Mouse (Mus musculus) intestine, postnatal 0 days (tissue): ENCODE data around the gene Sun5. TPM values are rescaled to one million over a fixed set of nuclear protein-coding genes. Genes with fewer than 3 reads are reported as not detected.
"Not testable (repeated sequence)": the region's sequence is repeated elsewhere in the genome, so short reads cannot be mapped to it uniquely, and the experiment has no call there.

Experiments
- ATAC-seq: fragments of 200-750 bp; cut with Nextera tagmentation; 2 replicates; pipeline ENCODE4 v1.8.0; 2017; ENCODE audit warnings: mild to moderate bottlenecking, moderate TSS enrichment, moderate library complexity
- H3K27ac ChIP-seq: fragments of 300-500 bp; sonication (generic); 2 replicates; pipeline ENCODE4 v1.5.1; 2014; ENCODE audit warnings: mild to moderate bottlenecking, low read depth, low read length, moderate library complexity
- H3K27me3 ChIP-seq: fragments of 300-500 bp; sonication (generic); replicated peaks from 2 replicates; pipeline ENCODE4 v1.6.1; 2014; ENCODE audit warnings: low read length, mixed read lengths; ENCODE audit not compliant: control insufficient read depth, insufficient read depth
- H3K36me3 ChIP-seq: fragments of 300-500 bp; sonication (generic); 2 replicates; pipeline ENCODE4 v1.6.1; 2014; ENCODE audit warnings: mild to moderate bottlenecking, moderate library complexity; ENCODE audit not compliant: control insufficient read depth, insufficient read depth
- H3K4me1 ChIP-seq: fragments of 300-500 bp; sonication (generic); replicated peaks from 2 replicates; pipeline ENCODE4 v1.6.1; 2014; ENCODE audit warnings: antibody characterized with exemption, low read length, mixed read lengths; ENCODE audit not compliant: control insufficient read depth, insufficient read depth
- H3K4me2 ChIP-seq: fragments of 300-500 bp; sonication (generic); replicated peaks from 2 replicates; pipeline ENCODE4 v1.6.1; 2014; ENCODE audit warnings: low read depth, mild to moderate bottlenecking, moderate library complexity
- H3K4me3 ChIP-seq: fragments of 300-500 bp; sonication (generic); 2 replicates; pipeline ENCODE4 v1.5.1; 2014; ENCODE audit warnings: low read depth, low read length
- H3K9ac ChIP-seq: fragments of 300-500 bp; sonication (generic); 2 replicates; pipeline ENCODE4 v1.6.1; 2014; ENCODE audit warnings: mild to moderate bottlenecking, low read depth, low read length
- H3K9me3 ChIP-seq: fragments of 300-500 bp; sonication (generic); 2 replicates; pipeline ENCODE4 v1.6.1; 2016; ENCODE audit warnings: mixed run types; ENCODE audit not compliant: control insufficient read depth
- CTCF ChIP-seq: sonication (generic); IDR thresholded peaks from 2 replicates; pipeline ENCODE4 v1.5.1; 2016; ENCODE audit warnings: low read depth, mild to moderate bottlenecking, control low read depth, antibody characterized with exemption, moderate library complexity
- WGBS: fragments of 180-500 bp; shearing (Covaris S2); extraction: QIAGEN DNeasy Blood & Tissue Kit; methylation state at CpG from one replicate; pipeline ENCODE4 v1.1.7; 2014; 5-methylcytosine and 5-hydroxymethylcytosine counted together
- polyA plus RNA-seq: library from polyadenylated mRNA; unstranded; fragments of >200 nt; fragmentation: Nextera tagmentation; extraction: Ambion mirVana; gene quantifications from 2 replicates; pipeline ENCODE4 v1.2.1, GENCODE M21; 2015

Gene Sun5
- polyA plus RNA-seq, 1 experiment from 2014 or later = not detected

- H3K27ac ChIP-seq = no peak overlapping the region
- TF ChIP-seq CTCF = no peak
- H3K4me1 ChIP-seq = no peaks in the 10 kb centered on the region
- H3K27me3 ChIP-seq = no peaks in the 10 kb centered on the region
- H3K9ac ChIP-seq = no peak overlapping the region
- no peaks in the 10 kb centered on the region for H3K36me3 ChIP-seq
- H3K4me2 ChIP-seq = no peak overlapping the region
- no peak for ATAC-seq
- 61% methylated on average over 6 of the region's 6 CpGs for WGBS
- H3K4me3 ChIP-seq = no peak overlapping the region
- H3K9me3 ChIP-seq = no peaks in the 10 kb centered on the region
Observed at GRCm38 (mm10) chr2:153824593-153824992, 46.3 kb downstream of the Sun5 start.

- no peaks in the 10 kb centered on the region for H3K27me3 ChIP-seq
- no peak overlapping the region for H3K9ac ChIP-seq
- no peaks in the 10 kb centered on the region for H3K9me3 ChIP-seq
- TF ChIP-seq CTCF = no peak
- no peak for ATAC-seq
- no peaks in the 10 kb centered on the region for H3K4me1 ChIP-seq
- no peak overlapping the region for H3K27ac ChIP-seq
- H3K36me3 ChIP-seq = no peaks in the 10 kb centered on the region
- 62% methylated on average over 2 of the region's 2 CpGs for WGBS
- no peak overlapping the region for H3K4me2 ChIP-seq
- no peak overlapping the region for H3K4me3 ChIP-seq
Observed at GRCm38 (mm10) chr2:153822005-153822543, 48.8 kb downstream of the Sun5 start.

GRCm38 (mm10) chr2:153809921-153810320 lies 61.0 kb downstream of the Sun5 start:
- H3K27ac ChIP-seq = no peak overlapping the region
- H3K4me2 ChIP-seq = no peak overlapping the region
- H3K9me3 ChIP-seq = no peaks in the 10 kb centered on the region
- H3K4me1 ChIP-seq = 0 out of 2 replicates have a peak, but pooled peaks cover 3% of the 10 kb centered on the region
- no peak for TF ChIP-seq CTCF
- H3K4me3 ChIP-seq = no peak overlapping the region
- H3K27me3 ChIP-seq = no peaks in the 10 kb centered on the region
- H3K36me3 ChIP-seq = no peaks in the 10 kb centered on the region
- 63% methylated on average over 3 of the region's 3 CpGs for whole genome bisulfite sequencing
- ATAC-seq = no peak
- H3K9ac ChIP-seq = no peak overlapping the region

- TF ChIP-seq CTCF = no peak
- Histone ChIP-seq H3K27ac (no peak overlapping the region), H3K27me3 (no peaks in the 10 kb centered on the region), H3K4me2 (no peak overlapping the region), H3K4me1 (0 out of 2 replicates have a peak, but pooled peaks cover 3% of the 10 kb centered on the region), H3K4me3 (no peak overlapping the region), H3K36me3 (no peaks in the 10 kb centered on the region), H3K9ac (no peak overlapping the region), H3K9me3 (no peaks in the 10 kb centered on the region)
- ATAC-seq = peak; percentile 78
- 34% methylated on average over 6 of the region's 6 CpGs for WGBS
Observed at GRCm38 (mm10) chr2:153808841-153809240, 62.0 kb downstream of the Sun5 start.

GRCm38 (mm10) chr2:153808146-153808545 lies 62.7 kb downstream of the Sun5 start:
- H3K4me3 ChIP-seq = no peak overlapping the region
- TF ChIP-seq CTCF = no peak
- H3K9me3 ChIP-seq = no peaks in the 10 kb centered on the region
- 0 out of 2 replicates have a peak overlapping the region, but pooled peaks have one; percentile 4 for H3K27ac ChIP-seq
- no peak overlapping the region for H3K4me2 ChIP-seq
- H3K9ac ChIP-seq = no peak overlapping the region
- H3K27me3 ChIP-seq = no peaks in the 10 kb centered on the region
- ATAC-seq = no peak
- H3K4me1 ChIP-seq = 0 out of 2 replicates have a peak, but pooled peaks cover 3% of the 10 kb centered on the region
- H3K36me3 ChIP-seq = no peaks in the 10 kb centered on the region
- WGBS = 84% methylated on average over 8 of the region's 8 CpGs

- peak; percentile 83 for TF ChIP-seq CTCF
- H3K36me3 ChIP-seq, H3K27ac ChIP-seq, H3K27me3 ChIP-seq, H3K4me1 ChIP-seq, H3K9me3 ChIP-seq, H3K9ac ChIP-seq, H3K4me3 ChIP-seq, H3K4me2 ChIP-seq: not testable (repeated sequence)
- ATAC-seq = peak; percentile 32; the same call in 1 of the 2 replicates
Observed at GRCm38 (mm10) chr2:153807464-153807863, 63.4 kb downstream of the Sun5 start.

Other genes starting within 250 kb of the Sun5 start
- 74.8 and 84.7 TPM in 2 replicates for gene Commd7, start 238.3 kb downstream of the Sun5 start, polyA plus RNA-seq
- 2.9 and 3.0 TPM in 2 replicates for gene Dnmt3b, start 221.6 kb downstream of the Sun5 start, polyA plus RNA-seq
- not detected in 2 replicates for gene Dnmt3c, start 174.4 kb downstream of the Sun5 start, polyA plus RNA-seq
- 144 and 149 TPM in 2 replicates for gene Mapre1, start 129.8 kb downstream of the Sun5 start, polyA plus RNA-seq
- 0.04 and 0.13 TPM in 2 replicates for gene Efcab8, start 91.2 kb downstream of the Sun5 start, polyA plus RNA-seq
- gene Bpifb2, start 4.0 kb upstream of the Sun5 start, polyA plus RNA-seq = not detected in 2 replicates
- gene Bpifb6, start 29.3 kb upstream of the Sun5 start, polyA plus RNA-seq = not detected in 2 replicates
- gene Bpifb3, start 47.1 kb upstream of the Sun5 start, polyA plus RNA-seq = not detected in 2 replicates
- gene Bpifb4, start 67.1 kb upstream of the Sun5 start, polyA plus RNA-seq = not detected in 2 replicates
- not detected in 2 replicates for gene Bpifa6, start 103.9 kb upstream of the Sun5 start, polyA plus RNA-seq
- gene Bpifa2, start 137.2 kb upstream of the Sun5 start, polyA plus RNA-seq = not detected in 2 replicates